Mouse (Mus musculus) stomach, embryonic 16.5 days (tissue): ENCODE data around the gene Zfp422. TPM values are rescaled to one million over a fixed set of nuclear protein-coding genes. Genes with fewer than 3 reads are reported as not detected.
A peak's percentile ranks its signal among the peaks of the same experiment; 100 is the strongest.

ENCODE experiments used
- ATAC-seq: fragments of 200-750 bp; cut with Nextera tagmentation; 2 replicates; pipeline ENCODE4 v1.8.0; 2017; ENCODE audit warnings: moderate number of reproducible peaks, moderate TSS enrichment; ENCODE audit not compliant: insufficient read depth, low FRiP score
- H3K27ac ChIP-seq: fragments of 300-500 bp; sonication (generic); 2 replicates; pipeline ENCODE4 v1.5.1; 2014; ENCODE audit warnings: low read length
- H3K27me3 ChIP-seq: fragments of 300-500 bp; sonication (generic); 2 replicates; pipeline ENCODE4 v1.6.1; 2014; ENCODE audit warnings: low read length, control low read depth, mixed read lengths; ENCODE audit not compliant: control insufficient read depth, insufficient read depth
- H3K36me3 ChIP-seq: fragments of 300-500 bp; sonication (generic); 2 replicates; pipeline ENCODE4 v1.6.1; 2014; ENCODE audit warnings: low read length; ENCODE audit not compliant: control insufficient read depth, insufficient read depth
- H3K4me1 ChIP-seq: fragments of 300-500 bp; sonication (generic); 2 replicates; pipeline ENCODE4 v1.6.1; 2014; ENCODE audit warnings: low read length, control low read depth, mixed read lengths; ENCODE audit not compliant: control insufficient read depth, insufficient read depth
- H3K4me2 ChIP-seq: fragments of 300-500 bp; sonication (generic); 2 replicates; pipeline ENCODE4 v1.6.1; 2014; ENCODE audit warnings: low read depth, low read length, mixed read lengths
- H3K4me3 ChIP-seq: fragments of 300-500 bp; sonication (generic); replicated peaks from 2 replicates; pipeline ENCODE4 v1.5.1; 2014; ENCODE audit warnings: mild to moderate bottlenecking, low read length
- H3K9ac ChIP-seq: fragments of 300-500 bp; sonication (generic); 2 replicates; pipeline ENCODE4 v1.6.1; 2014; ENCODE audit warnings: low read length
- H3K9me3 ChIP-seq: fragments of 300-500 bp; sonication (generic); replicated peaks from 2 replicates; pipeline ENCODE4 v1.6.1; 2016; ENCODE audit warnings: low read length, control low read depth; ENCODE audit not compliant: control insufficient read depth
- WGBS: fragments of 180-500 bp; shearing (Covaris S2); extraction: QIAGEN DNeasy Blood & Tissue Kit; methylation state at CpG from one replicate; pipeline ENCODE4 v1.1.7; 2014; 5-methylcytosine and 5-hydroxymethylcytosine counted together
- polyA plus RNA-seq: library from polyadenylated mRNA; unstranded; fragments of >200 nt; fragmentation: Nextera tagmentation; extraction: Ambion mirVana; gene quantifications from 2 replicates; pipeline ENCODE4 v1.2.1, GENCODE M21; 2015

Zfp422 gene
- polyA plus RNA-seq, 1 experiment from 2014 or later: 123 TPM

DNA sequence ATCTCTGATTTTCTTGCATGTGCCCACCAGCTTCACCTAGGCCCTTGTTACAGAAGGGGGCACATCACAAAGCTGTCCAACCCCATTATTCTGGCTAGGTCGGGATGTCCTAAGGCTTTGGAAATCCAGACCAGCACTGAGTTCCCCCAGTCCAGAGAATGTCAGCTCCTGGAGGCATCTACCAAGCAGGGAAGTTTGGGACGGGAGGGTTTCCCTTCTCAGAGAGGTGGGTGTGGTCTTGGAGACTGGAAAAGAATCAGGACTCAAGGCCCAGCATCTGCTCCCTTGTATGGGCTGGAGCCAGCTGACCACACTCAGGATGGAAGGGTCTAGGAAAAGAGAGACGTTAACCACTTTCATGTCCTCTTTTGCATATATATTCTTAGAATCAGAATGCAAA lies 24.4 kb upstream of the Zfp422 start:
- Histone ChIP-seq H3K27ac (no peak overlapping the region), H3K9ac (no peak overlapping the region; the same call in 1 of the 2 replicates), H3K4me3 (no peak overlapping the region), H3K27me3 (no peaks in the 10 kb centered on the region), H3K4me1 (peaks cover 14% of the 10 kb centered on the region), H3K36me3 (no peaks in the 10 kb centered on the region), H3K9me3 (no peaks in the 10 kb centered on the region), H3K4me2 (no peak overlapping the region; the same call in 1 of the 2 replicates)
- 70% methylated on average over 3 of the region's 3 CpGs for WGBS
- no peak for ATAC-seq

DNA sequence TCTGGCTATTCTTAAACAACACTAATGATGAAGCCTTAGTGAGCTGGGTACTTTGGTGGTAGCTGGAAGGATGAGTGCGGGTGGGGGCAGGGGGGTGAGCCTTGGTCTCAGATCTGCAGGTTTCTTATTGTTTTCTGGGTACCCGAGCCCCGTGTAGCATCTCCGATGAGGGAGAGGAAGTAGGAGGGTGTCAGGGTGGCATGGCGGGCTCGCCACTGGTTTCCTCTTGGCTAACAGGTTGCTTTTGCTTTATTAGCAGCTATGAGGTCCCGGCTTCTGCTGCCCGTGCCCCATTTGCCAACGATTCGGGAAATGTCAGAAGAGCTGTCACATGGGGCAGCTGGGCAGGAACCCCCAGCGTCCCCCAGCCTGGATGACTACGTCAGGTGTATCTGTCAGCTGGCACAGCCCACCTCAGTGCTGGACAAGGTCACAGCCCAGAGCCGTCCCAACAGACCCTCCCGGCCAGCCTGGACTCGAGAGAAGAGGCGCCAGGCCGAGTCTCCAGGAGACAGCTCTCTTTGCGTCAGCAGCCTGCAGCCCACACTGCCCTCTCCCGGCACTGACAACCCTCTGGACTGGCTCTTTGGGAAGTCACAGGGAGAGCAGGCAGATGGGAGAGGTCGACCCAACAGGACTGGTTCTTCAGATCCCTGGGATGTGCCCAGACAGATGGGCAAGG lies 22.8 kb upstream of the Zfp422 start:
- H3K4me3 ChIP-seq: peak overlapping the region; percentile 37
- WGBS: 56% methylated on average over 20 of the region's 20 CpGs
- peak overlapping the region; percentile 36 for H3K4me2 ChIP-seq
- peak overlapping the region; percentile 5; the same call in 1 of the 2 replicates for H3K27ac ChIP-seq
- H3K9ac ChIP-seq: peak overlapping the region; percentile 48
- H3K9me3 ChIP-seq: no peaks in the 10 kb centered on the region
- H3K36me3 ChIP-seq: no peaks in the 10 kb centered on the region
- H3K27me3 ChIP-seq: no peaks in the 10 kb centered on the region
- ATAC-seq: no peak
- peaks cover 14% of the 10 kb centered on the region for H3K4me1 ChIP-seq

DNA sequence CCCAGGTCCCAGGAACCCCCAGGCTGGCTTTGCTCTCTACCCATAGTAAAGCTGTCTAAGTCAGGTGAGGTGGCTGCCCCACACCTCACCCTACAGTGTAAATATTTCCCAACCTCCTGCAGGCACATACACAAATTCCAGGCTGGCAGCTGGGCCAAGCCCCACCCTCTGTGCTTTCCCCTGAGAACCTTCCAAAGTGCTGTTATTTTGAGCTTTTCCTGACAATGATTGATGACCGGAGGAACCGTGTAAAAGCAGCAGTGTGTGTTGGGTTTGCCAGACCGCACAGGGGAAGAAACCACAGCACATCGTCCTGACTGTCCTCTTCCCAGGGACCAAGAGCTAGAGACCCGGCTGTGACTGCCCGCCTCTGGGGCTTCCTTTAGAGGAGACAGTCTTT lies 21.6 kb upstream of the Zfp422 start, which contains the start of gene Depp1:
TSS of gene Depp1 (plus strand) at position 204 of the 400 bp plus-strand sequence.
- peaks cover 14% of the 10 kb centered on the region for H3K4me1 ChIP-seq
- H3K9me3 ChIP-seq: no peaks in the 10 kb centered on the region
- peak within 1 kb of the TSS; percentile 45 for H3K4me2 ChIP-seq
- 7% methylated on average over 6 of the region's 6 CpGs for WGBS
- H3K27ac ChIP-seq: peak within 1 kb of the TSS; percentile 83
- peak within 1 kb of the TSS; percentile 37 for H3K4me3 ChIP-seq
- H3K27me3 ChIP-seq: no peaks in the 10 kb centered on the region
- peak; percentile 90 for ATAC-seq
- H3K9ac ChIP-seq: peak within 1 kb of the TSS; percentile 65
- no peaks in the 10 kb centered on the region for H3K36me3 ChIP-seq

DNA sequence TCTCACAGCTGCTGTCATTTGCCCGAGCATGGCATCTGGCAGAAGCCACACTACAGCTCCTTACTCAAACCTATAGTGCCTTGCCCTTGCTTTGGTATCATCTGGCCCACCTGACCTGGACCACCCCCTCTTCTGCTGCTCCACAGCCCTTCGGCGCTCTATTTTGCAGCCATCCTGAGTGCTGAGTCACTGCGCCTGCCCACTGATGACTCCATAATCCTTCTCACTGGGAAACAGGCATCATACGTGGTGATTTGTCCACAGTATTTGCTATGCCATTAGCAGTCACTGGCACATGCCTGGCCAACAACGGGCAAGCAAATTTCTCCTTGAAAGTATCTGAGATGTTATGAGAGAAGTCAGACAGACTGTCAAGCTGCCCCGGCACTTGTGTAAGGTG lies 21.0 kb upstream of the Zfp422 start:
- 68% methylated on average over 7 of the region's 7 CpGs for whole genome bisulfite sequencing

DNA sequence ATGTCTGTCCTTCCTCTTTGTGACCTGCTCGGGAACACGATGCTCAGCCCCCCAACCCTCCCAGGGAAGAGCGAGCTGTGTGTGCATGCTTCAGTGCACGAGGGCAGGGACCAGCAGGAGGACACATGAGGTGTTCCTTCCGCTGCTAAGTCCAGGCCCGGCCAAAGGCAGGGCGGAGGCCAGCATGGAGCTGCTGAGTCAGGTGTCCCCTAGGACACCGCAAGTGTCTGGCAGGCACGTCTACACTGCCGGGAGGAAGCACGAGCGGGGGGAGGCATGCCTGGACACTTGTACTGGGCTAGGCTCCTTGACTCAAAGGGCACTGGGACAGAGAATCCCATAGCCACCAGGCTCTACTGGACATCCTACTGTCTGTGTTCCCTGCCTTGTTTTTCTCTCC lies 19.0 kb upstream of the Zfp422 start:
- WGBS: 78% methylated on average over 12 of the region's 12 CpGs
- Histone ChIP-seq H3K36me3 (no peaks in the 10 kb centered on the region), H3K27me3 (no peaks in the 10 kb centered on the region), H3K9me3 (no peaks in the 10 kb centered on the region), H3K9ac (no peak overlapping the region), H3K4me2 (no peak overlapping the region), H3K27ac (no peak overlapping the region), H3K4me1 (peaks cover 14% of the 10 kb centered on the region), H3K4me3 (no peak overlapping the region)
- peak; percentile 27; the same call in 1 of the 2 replicates for ATAC-seq

More for the DNA sequence above, 21.0 kb upstream of the Zfp422 start:
- ATAC-seq: 0 out of 2 replicates have a peak, but pooled peaks have one; percentile 21
- Histone ChIP-seq H3K9me3 (no peaks in the 10 kb centered on the region), H3K9ac (0 out of 2 replicates have a peak overlapping the region, but pooled peaks have one; percentile 8), H3K4me1 (peaks cover 14% of the 10 kb centered on the region), H3K4me2 (no peak overlapping the region), H3K36me3 (no peaks in the 10 kb centered on the region), H3K27me3 (no peaks in the 10 kb centered on the region), H3K27ac (peak overlapping the region; percentile 83), H3K4me3 (no peak overlapping the region)

DNA sequence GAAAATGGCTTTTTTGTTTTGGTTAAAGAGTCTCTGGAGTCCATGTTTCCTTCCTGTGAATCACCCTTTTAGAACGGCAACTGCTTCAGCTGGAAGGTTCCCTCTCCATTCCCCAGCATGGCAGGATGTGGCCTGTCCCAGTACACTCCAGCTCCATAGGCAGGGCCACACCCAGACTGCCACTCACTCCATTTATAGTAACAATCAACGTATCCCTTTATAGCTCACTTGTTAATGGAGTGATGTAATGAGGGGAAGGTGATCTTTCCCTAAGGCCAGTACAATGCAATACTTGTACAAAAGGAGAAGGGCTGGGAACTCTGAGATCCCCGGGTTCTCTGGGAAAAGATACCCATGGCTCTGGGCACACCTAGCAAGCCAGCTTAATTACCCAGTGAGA lies 15.5 kb upstream of the Zfp422 start:
- WGBS: 51% methylated on average over 3 of the region's 3 CpGs
- Histone ChIP-seq H3K36me3 (no peaks in the 10 kb centered on the region), H3K9me3 (no peaks in the 10 kb centered on the region), H3K27me3 (no peaks in the 10 kb centered on the region), H3K4me1 (no peaks in the 10 kb centered on the region), H3K27ac (peak overlapping the region; percentile 36; the same call in 1 of the 2 replicates), H3K4me3 (no peak overlapping the region), H3K9ac (no peak overlapping the region), H3K4me2 (no peak overlapping the region)
- peak; percentile 82; the same call in 1 of the 2 replicates for ATAC-seq

DNA sequence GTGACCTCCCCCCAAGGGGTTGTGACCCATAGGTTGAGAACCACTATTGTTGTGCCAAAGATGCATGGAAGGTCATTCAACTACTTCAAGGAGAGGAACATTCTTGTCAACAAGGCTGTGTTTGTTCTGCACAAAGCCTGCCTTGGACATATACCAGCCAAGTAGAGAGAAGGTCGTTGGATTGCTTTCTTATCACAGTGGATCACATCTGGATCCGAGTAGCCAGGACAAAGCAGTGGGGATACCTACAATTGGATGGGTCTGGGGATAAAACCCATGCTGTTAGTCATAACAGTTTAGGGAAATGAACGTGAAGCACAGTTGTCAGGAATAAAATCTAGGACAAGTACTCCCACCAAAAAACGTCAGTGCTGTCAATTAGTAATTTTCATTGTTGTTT lies 15.1 kb upstream of the Zfp422 start:
- no peak overlapping the region for H3K4me3 ChIP-seq
- no peak for ATAC-seq
- no peaks in the 10 kb centered on the region for H3K9me3 ChIP-seq
- H3K4me2 ChIP-seq: no peak overlapping the region
- H3K9ac ChIP-seq: no peak overlapping the region
- peak overlapping the region; percentile 36; the same call in 1 of the 2 replicates for H3K27ac ChIP-seq
- H3K4me1 ChIP-seq: no peaks in the 10 kb centered on the region
- WGBS: 50% methylated on average over 4 of the region's 4 CpGs
- no peaks in the 10 kb centered on the region for H3K36me3 ChIP-seq
- H3K27me3 ChIP-seq: no peaks in the 10 kb centered on the region

DNA sequence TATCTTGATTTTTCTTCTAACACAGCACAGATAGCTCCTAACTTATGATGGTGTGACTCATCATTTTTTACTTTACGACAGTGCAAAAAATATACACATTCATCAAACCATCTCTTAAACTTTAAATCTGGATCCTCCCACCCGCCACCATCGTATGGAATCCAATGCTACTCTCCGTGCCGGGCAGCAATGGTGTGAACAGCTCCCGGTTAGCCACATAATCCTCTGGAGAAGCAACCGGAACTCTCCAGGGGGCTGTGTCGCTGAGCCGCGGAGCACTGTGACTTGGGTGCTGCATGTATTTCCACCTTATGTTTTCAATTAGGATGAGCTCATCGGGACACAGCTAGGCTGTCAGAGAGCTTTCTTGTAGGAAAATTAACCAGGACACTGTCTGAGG lies 14.1 kb upstream of the Zfp422 start:
- 81% methylated on average over 11 of the region's 11 CpGs for WGBS
- Histone ChIP-seq H3K4me2 (no peak overlapping the region), H3K9me3 (no peaks in the 10 kb centered on the region), H3K4me3 (no peak overlapping the region), H3K36me3 (no peaks in the 10 kb centered on the region), H3K9ac (no peak overlapping the region), H3K27me3 (no peaks in the 10 kb centered on the region), H3K4me1 (no peaks in the 10 kb centered on the region), H3K27ac (no peak overlapping the region)
- ATAC-seq: no peak

DNA sequence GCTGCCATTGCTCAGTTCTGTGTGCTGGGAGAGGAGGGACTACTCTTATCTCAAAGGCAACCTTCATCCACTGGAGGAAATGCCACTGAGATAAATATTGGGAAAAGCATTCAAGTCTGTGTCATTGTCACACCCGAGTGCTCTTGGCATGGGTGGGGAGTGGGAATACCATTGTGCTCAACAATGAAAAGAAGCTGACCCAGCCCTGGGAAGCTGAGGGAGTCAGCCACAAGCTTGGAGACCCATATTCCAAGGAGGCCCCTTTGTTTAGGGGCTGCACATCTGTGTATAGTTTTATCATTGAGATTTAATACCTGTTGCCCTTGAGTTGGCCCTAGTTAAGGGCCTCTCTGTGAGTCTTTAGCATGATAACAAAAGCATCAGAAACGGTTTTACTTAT lies 10.9 kb upstream of the Zfp422 start:
- Histone ChIP-seq H3K4me3 (no peak overlapping the region), H3K36me3 (no peaks in the 10 kb centered on the region), H3K4me1 (no peaks in the 10 kb centered on the region; the same call in 1 of the 2 replicates), H3K9me3 (no peaks in the 10 kb centered on the region), H3K4me2 (no peak overlapping the region), H3K27me3 (no peaks in the 10 kb centered on the region), H3K27ac (no peak overlapping the region), H3K9ac (no peak overlapping the region)
- 54% methylated on average over 2 of the region's 2 CpGs for WGBS
- no peak for ATAC-seq
